Mouse (Mus musculus) layer of hippocampus, adult 8-10 months (tissue): Measurements from ENCODE around the gene Hoga1. TPM values are rescaled to one million over a fixed set of nuclear protein-coding genes. Genes with fewer than 3 reads are reported as not detected.

ENCODE experiments used
- DNase-seq, 2 experiments: peaks; one replicate each; pipeline ENCODE4 v3.0.0; 2022; ENCODE audit warnings: low spot score in 2 of 2
- total RNA-seq, 4 experiments: library from RNA; stranded (reverse); gene quantifications; 2 replicates each; pipeline ENCODE4 v1.2.4; 2022

Gene Hoga1
- total RNA-seq, 4 experiments from 2014 or later: 7.2 to 11.6 (median 8.9) TPM

GRCm38 (mm10) chr19:42118596-42118995 lies 73.2 kb downstream of the Hoga1 start:
- DNase-seq: no peak

- no peak for DNase-seq
Observed at GRCm38 (mm10) chr19:42120451-42120850, 75.0 kb downstream of the Hoga1 start.

Other genes with a start within 250 kb of the Hoga1 start
- gene Arhgap19, start 243.6 kb upstream of the Hoga1 start, total RNA-seq: 1 to 10 TPM; 2.4 to 3.1 (median 2.9) TPM
- gene Frat1, start 215.6 kb upstream of the Hoga1 start, total RNA-seq: 10 to 100 TPM; 18.8 to 21.7 (median 19.4) TPM
- 10 to 100 TPM; 10.0 to 10.9 (median 10.4) TPM for gene Frat2, start 197.5 kb upstream of the Hoga1 start, total RNA-seq
- gene Rrp12, start 149.4 kb upstream of the Hoga1 start, total RNA-seq: 10 to 100 TPM; 33.0 to 34.6 (median 33.5) TPM
- gene Pgam1, start 133.7 kb upstream of the Hoga1 start, total RNA-seq: 100 to 1,000 TPM; 520 to 573 (median 534) TPM
- gene Exosc1, start 112.2 kb upstream of the Hoga1 start, total RNA-seq: 10 to 100 TPM; 25.5 to 34.9 (median 29.1) TPM
- gene Zdhhc16, start 112.1 kb upstream of the Hoga1 start, total RNA-seq: 10 to 100 TPM; 43.5 to 47.4 (median 44.0) TPM
- gene Mms19, start 64.5 kb upstream of the Hoga1 start, total RNA-seq: 10 to 100 TPM; 30.8 to 60.2 (median 39.4) TPM
- gene Ubtd1, start 63.8 kb upstream of the Hoga1 start, total RNA-seq: 10 to 100 TPM; 11.2 to 14.4 (median 13.2) TPM
- gene Ankrd2, start 9.6 kb upstream of the Hoga1 start, total RNA-seq: under 1 TPM in 2 of 4 experiments, not detected in 2; 0.30 to 0.47 TPM
- gene 4933411K16Rik, start 6.6 kb downstream of the Hoga1 start, total RNA-seq: 1 to 10 TPM; 1.7 to 2.7 (median 2.1) TPM
- gene Morn4, start 40.7 kb downstream of the Hoga1 start, total RNA-seq: 10 to 100 TPM; 59.1 to 70.6 (median 64.3) TPM
- gene Pi4k2a, start 44.9 kb downstream of the Hoga1 start, total RNA-seq: 10 to 100 TPM; 64.8 to 71.3 (median 69.0) TPM
- 10 to 100 TPM; 18.1 to 24.6 (median 21.4) TPM for gene Avpi1, start 83.4 kb downstream of the Hoga1 start, total RNA-seq
- 1 to 10 TPM; 6.6 to 9.8 (median 8.4) TPM for gene Marveld1, start 101.8 kb downstream of the Hoga1 start, total RNA-seq
- 100 to 1,000 TPM in 2 of 4 experiments, 10 to 100 TPM in 2; 79.7 to 113 (median 98.0) TPM for gene Zfyve27, start 118.3 kb downstream of the Hoga1 start, total RNA-seq
- gene Sfrp5, start 156.6 kb downstream of the Hoga1 start, total RNA-seq: 1 to 10 TPM in 2 of 4 experiments, under 1 TPM in 1, not detected in 1; 0.49 to 2.3 (median 2.0) TPM
- 10 to 100 TPM; 58.0 to 67.6 (median 63.1) TPM for gene Golga7b, start 202.0 kb downstream of the Hoga1 start, total RNA-seq